Mouse (Mus musculus): ENCODE measurements around the gene Kiss1r. TPM values are rescaled to one million over a fixed set of nuclear protein-coding genes. Genes with fewer than 3 reads are reported as not detected.
A peak's percentile ranks its signal among the peaks of the same experiment; 100 is the strongest.

Kiss1r gene
- polyA plus RNA-seq, 1 experiment from 2014 or later: 3.1 TPM

- H3K4me2 ChIP-seq: peak overlapping the region; percentile 79
- ATAC-seq (ENCODE audit: low FRiP score, low read depth): no peak
- H3K36me3 ChIP-seq: no peaks in the 10 kb centered on the region
- peaks cover 51% of the 10 kb centered on the region for H3K27me3 ChIP-seq
- WGBS: 70% methylated on average over 5 of the region's 5 CpGs
- peaks cover 60% of the 10 kb centered on the region for H3K4me1 ChIP-seq (replicated peaks)
- H3K9ac ChIP-seq: peak overlapping the region; percentile 84; the same call in 1 of the 2 replicates
- peak overlapping the region; percentile 55 for H3K4me3 ChIP-seq
- H3K27ac ChIP-seq (replicated peaks): no peak overlapping the region
- no peaks in the 10 kb centered on the region for H3K9me3 ChIP-seq
These were observed 845 bp downstream of the Kiss1r start for GRCm38 (mm10) chr10:79917532-79918100.

- Histone ChIP-seq H3K36me3 (no peaks in the 10 kb centered on the region), H3K4me1 (replicated peaks) (peaks cover 60% of the 10 kb centered on the region), H3K9me3 (no peaks in the 10 kb centered on the region), H3K27me3 (peaks cover 59% of the 10 kb centered on the region), H3K9ac (no peak overlapping the region), H3K4me2 (peak overlapping the region; percentile 20; the same call in 1 of the 2 replicates), H3K27ac (replicated peaks) (no peak overlapping the region), H3K4me3 (peak overlapping the region; percentile 12; the same call in 1 of the 2 replicates)
- WGBS: 4% methylated on average over 32 of the region's 35 CpGs
- ATAC-seq (ENCODE audit: low FRiP score, low read depth): no peak
These were observed 1.7 kb downstream of the Kiss1r start for GRCm38 (mm10) chr10:79918231-79919078.

- 4% methylated on average over 21 of the region's 21 CpGs for WGBS
- Histone ChIP-seq H3K9me3 (no peaks in the 10 kb centered on the region), H3K4me3 (0 out of 2 replicates have a peak overlapping the region, but pooled peaks have one; percentile 1), H3K9ac (no peak overlapping the region), H3K27ac (replicated peaks) (no peak overlapping the region), H3K4me1 (replicated peaks) (peaks cover 54% of the 10 kb centered on the region), H3K36me3 (no peaks in the 10 kb centered on the region), H3K4me2 (no peak overlapping the region), H3K27me3 (peaks cover 67% of the 10 kb centered on the region)
- ATAC-seq (ENCODE audit: low FRiP score, low read depth): no peak
These were observed 2.6 kb downstream of the Kiss1r start for GRCm38 (mm10) chr10:79919251-79919849.

- Histone ChIP-seq H3K9me3 (no peaks in the 10 kb centered on the region), H3K27me3 (peaks cover 67% of the 10 kb centered on the region), H3K4me2 (peak overlapping the region; percentile 53), H3K36me3 (no peaks in the 10 kb centered on the region), H3K27ac (replicated peaks) (no peak overlapping the region), H3K4me3 (peak overlapping the region; percentile 33), H3K9ac (no peak overlapping the region), H3K4me1 (replicated peaks) (peaks cover 44% of the 10 kb centered on the region)
- no peak for ATAC-seq (ENCODE audit: low FRiP score, low read depth)
- WGBS: 17% methylated on average over 26 of the region's 26 CpGs
These were observed 3.5 kb downstream of the Kiss1r start for GRCm38 (mm10) chr10:79920056-79920890.

- Histone ChIP-seq H3K4me3 (peak within 1 kb of the TSS; percentile 33), H3K9me3 (no peaks in the 10 kb centered on the region), H3K27ac (replicated peaks) (no peak within 1 kb of the TSS), H3K4me2 (peak within 1 kb of the TSS; percentile 53), H3K36me3 (no peaks in the 10 kb centered on the region), H3K9ac (peak within 1 kb of the TSS; percentile 36), H3K4me1 (replicated peaks) (peaks cover 44% of the 10 kb centered on the region), H3K27me3 (peaks cover 67% of the 10 kb centered on the region)
- 4% methylated on average over 41 of the region's 41 CpGs for WGBS
- ATAC-seq (ENCODE audit: low FRiP score, low read depth): no peak
These were observed 4.3 kb downstream of the Kiss1r start, which contains the start of gene R3hdm4 for GRCm38 (mm10) chr10:79920958-79921535. TSS of gene R3hdm4 (minus strand) at chr10:79921208.

- WGBS: 3% methylated on average over 34 of the region's 34 CpGs
- Histone ChIP-seq H3K27me3 (peaks cover 67% of the 10 kb centered on the region), H3K4me1 (replicated peaks) (peaks cover 47% of the 10 kb centered on the region), H3K4me2 (peak overlapping the region; percentile 53), H3K36me3 (no peaks in the 10 kb centered on the region), H3K9ac (peak overlapping the region; percentile 36), H3K27ac (replicated peaks) (no peak overlapping the region), H3K9me3 (no peaks in the 10 kb centered on the region), H3K4me3 (peak overlapping the region; percentile 33)
- no peak for ATAC-seq (ENCODE audit: low FRiP score, low read depth)
These were observed 4.8 kb downstream of the Kiss1r start for GRCm38 (mm10) chr10:79921572-79921971.

- Histone ChIP-seq H3K36me3 (no peaks in the 10 kb centered on the region), H3K27me3 (peaks cover 39% of the 10 kb centered on the region), H3K27ac (replicated peaks) (peak overlapping the region; percentile 38; the same call in 1 of the 2 replicates), H3K9me3 (no peaks in the 10 kb centered on the region), H3K4me3 (peak overlapping the region; percentile 96; the same call in 1 of the 2 replicates), H3K4me2 (peak overlapping the region; percentile 93), H3K4me1 (replicated peaks) (peaks cover 45% of the 10 kb centered on the region), H3K9ac (no peak overlapping the region)
- no peak for ATAC-seq (ENCODE audit: low FRiP score, low read depth)
- 14% methylated on average over 29 of the region's 29 CpGs for WGBS
These were observed 8.4 kb downstream of the Kiss1r start for GRCm38 (mm10) chr10:79924998-79925784.

- Histone ChIP-seq H3K4me2 (peak overlapping the region; percentile 93), H3K9me3 (no peaks in the 10 kb centered on the region), H3K4me1 (replicated peaks) (peaks cover 45% of the 10 kb centered on the region), H3K36me3 (no peaks in the 10 kb centered on the region), H3K27ac (replicated peaks) (peak overlapping the region; percentile 92), H3K4me3 (peak overlapping the region; percentile 96), H3K9ac (peak overlapping the region; percentile 89), H3K27me3 (peaks cover 32% of the 10 kb centered on the region)
- no peak; the same call in 1 of the 2 replicates for ATAC-seq (ENCODE audit: low FRiP score, low read depth)
- WGBS: 11% methylated on average over 15 of the region's 15 CpGs
These were observed 9.2 kb downstream of the Kiss1r start for GRCm38 (mm10) chr10:79925785-79926490.

GRCm38 (mm10) chr10:79926491-79927323 is 9.9 kb downstream of the Kiss1r start, which contains the start of gene Arid3a:
TSS of gene Arid3a (plus strand) at chr10:79927043.
- peak within 1 kb of the TSS; percentile 89 for H3K9ac ChIP-seq
- H3K27ac ChIP-seq (replicated peaks): peak within 1 kb of the TSS; percentile 92
- under 1% methylated on average over 63 of the region's 63 CpGs for WGBS
- H3K4me3 ChIP-seq: peak within 1 kb of the TSS; percentile 96
- no peaks in the 10 kb centered on the region for H3K9me3 ChIP-seq
- peaks cover 39% of the 10 kb centered on the region for H3K4me1 ChIP-seq (replicated peaks)
- H3K36me3 ChIP-seq: no peaks in the 10 kb centered on the region
- peak; percentile 77 for ATAC-seq (ENCODE audit: low FRiP score, low read depth)
- peak within 1 kb of the TSS; percentile 93 for H3K4me2 ChIP-seq
- peaks cover 25% of the 10 kb centered on the region for H3K27me3 ChIP-seq
